Mouse (Mus musculus) left cerebral cortex, postnatal 25 days (tissue): ENCODE results near the gene Pbld1. TPM values are rescaled to one million over a fixed set of nuclear protein-coding genes. Genes with fewer than 3 reads are reported as not detected.

ENCODE experiments used
- DNase-seq, 2 experiments: peaks; one replicate each; pipeline ENCODE4 v3.0.0; 2022; ENCODE audit warnings: low spot score in 2 of 2, mixed read lengths in 1 of 2
- intact Hi-C: fragments of 180-260 bp; cut with DNase I; formaldehyde crosslinking; loops from one replicate; pipeline ENCODE4 v1.15.1; 2025
- total RNA-seq, 2 experiments: library from RNA; stranded (reverse); gene quantifications; 2 replicates each; pipeline ENCODE4 v1.2.3; 2021

Pbld1 gene
- under 1 TPM; 0.46 to 0.78 TPM for total RNA-seq

- no peak for DNase-seq
- intact Hi-C loops: loop anchor here (10.0 kb wide), 1 partner anchor 75 kb away; the partner anchor contains the start of gene Rufy2
Measured at GRCm38 (mm10) chr10:63059862-63060261, at the start of gene Pbld1. Pbld1 (plus strand) TSS chr10:63060162.

- DNase-seq: no peak
- intact Hi-C loops: no loop called here
Measured at GRCm38 (mm10) chr10:63010268-63010667, 49.7 kb upstream of the Pbld1 start.

- DNase-seq: no peak
- intact Hi-C loops: no loop called here
Measured at GRCm38 (mm10) chr10:63011556-63011955, 48.4 kb upstream of the Pbld1 start.

- no peak for DNase-seq
- intact Hi-C loops: no loop called here
Measured at GRCm38 (mm10) chr10:63013476-63013875, 46.5 kb upstream of the Pbld1 start.

- intact Hi-C loops: no loop called here
- DNase-seq: no peak
Measured at GRCm38 (mm10) chr10:63014168-63014567, 45.8 kb upstream of the Pbld1 start.

GRCm38 (mm10) chr10:63019304-63019703, 40.7 kb upstream of the Pbld1 start:
- DNase-seq: no peak
- intact Hi-C loops: no loop called here

GRCm38 (mm10) chr10:63021702-63022101, 38.3 kb upstream of the Pbld1 start:
- intact Hi-C loops: loop anchor here (2.0 to 10.0 kb wide), 5 partner anchors 41 to 356 kb away; partner anchors contain the start of genes Herc4 and Rufy2
- no peak for DNase-seq

GRCm38 (mm10) chr10:63022541-63023120, 37.3 kb upstream of the Pbld1 start:
- no peak for DNase-seq
- intact Hi-C loops: loop anchor here (2.0 to 10.0 kb wide), 5 partner anchors 42 to 355 kb away; partner anchors contain the start of genes Herc4 and Rufy2

GRCm38 (mm10) chr10:63023121-63023748, 36.7 kb upstream of the Pbld1 start:
- intact Hi-C loops: loop anchor here (2.0 to 10.0 kb wide), 5 partner anchors 42 to 354 kb away; partner anchors contain the start of genes Herc4 and Rufy2

GRCm38 (mm10) chr10:63023749-63024579, 36.0 kb upstream of the Pbld1 start, which contains the start of the genes Hnrnph3 and Pbld2:
Hnrnph3 (minus strand) TSS chr10:63024217.
Pbld2 (plus strand) TSS chr10:63024315.
- DNase-seq: peak; percentile 99
- intact Hi-C loops: loop anchor here (2.0 to 10.0 kb wide), 6 partner anchors 41 to 353 kb away; partner anchors contain the start of genes Herc4 and Rufy2

More at GRCm38 (mm10) chr10:63023121-63023748, 36.7 kb upstream of the Pbld1 start:
- DNase-seq: peak; percentile 58 to 63

GRCm38 (mm10) chr10:63024580-63024910, 35.4 kb upstream of the Pbld1 start:
- intact Hi-C loops: loop anchor here (2.0 to 10.0 kb wide), 5 partner anchors 40 to 353 kb away; partner anchors contain the start of gene Herc4
- DNase-seq: peak in 1 of 2 experiments; percentile 67

- DNase-seq: no peak
- intact Hi-C loops: loop anchor here (2.0 to 10.0 kb wide), 2 partner anchors 40 to 90 kb away; no protein-coding TSS in a partner anchor
Measured at GRCm38 (mm10) chr10:63025016-63025415, 34.9 kb upstream of the Pbld1 start.

- intact Hi-C loops: loop anchor here (2.0 to 10.0 kb wide), 2 partner anchors 39 to 89 kb away; no protein-coding TSS in a partner anchor
- DNase-seq: no peak
Measured at GRCm38 (mm10) chr10:63025491-63026011, 34.4 kb upstream of the Pbld1 start.

- intact Hi-C loops: loop anchor here (10.0 kb wide), 1 partner anchor 89 kb away; no protein-coding TSS in a partner anchor
- DNase-seq: no peak
Measured at GRCm38 (mm10) chr10:63026156-63026794, 33.7 kb upstream of the Pbld1 start.

- no peak for DNase-seq
- intact Hi-C loops: loop anchor here (10.0 kb wide), 1 partner anchor 88 kb away; no protein-coding TSS in a partner anchor
Measured at GRCm38 (mm10) chr10:63026795-63027160, 33.2 kb upstream of the Pbld1 start.

GRCm38 (mm10) chr10:63027376-63028161, 32.4 kb upstream of the Pbld1 start:
- intact Hi-C loops: loop anchor here (10.0 kb wide), 1 partner anchor 87 kb away; no protein-coding TSS in a partner anchor

GRCm38 (mm10) chr10:63028396-63028795, 31.6 kb upstream of the Pbld1 start:
- intact Hi-C loops: loop anchor here (10.0 kb wide), 1 partner anchor 86 kb away; no protein-coding TSS in a partner anchor
- DNase-seq: no peak

More at GRCm38 (mm10) chr10:63027376-63028161, 32.4 kb upstream of the Pbld1 start:
- DNase-seq: no peak

GRCm38 (mm10) chr10:63032267-63032666, 27.7 kb upstream of the Pbld1 start:
- no peak for DNase-seq
- intact Hi-C loops: no loop called here
